Mouse (Mus musculus): ENCODE measurements around the gene Celsr2.

DNA sequence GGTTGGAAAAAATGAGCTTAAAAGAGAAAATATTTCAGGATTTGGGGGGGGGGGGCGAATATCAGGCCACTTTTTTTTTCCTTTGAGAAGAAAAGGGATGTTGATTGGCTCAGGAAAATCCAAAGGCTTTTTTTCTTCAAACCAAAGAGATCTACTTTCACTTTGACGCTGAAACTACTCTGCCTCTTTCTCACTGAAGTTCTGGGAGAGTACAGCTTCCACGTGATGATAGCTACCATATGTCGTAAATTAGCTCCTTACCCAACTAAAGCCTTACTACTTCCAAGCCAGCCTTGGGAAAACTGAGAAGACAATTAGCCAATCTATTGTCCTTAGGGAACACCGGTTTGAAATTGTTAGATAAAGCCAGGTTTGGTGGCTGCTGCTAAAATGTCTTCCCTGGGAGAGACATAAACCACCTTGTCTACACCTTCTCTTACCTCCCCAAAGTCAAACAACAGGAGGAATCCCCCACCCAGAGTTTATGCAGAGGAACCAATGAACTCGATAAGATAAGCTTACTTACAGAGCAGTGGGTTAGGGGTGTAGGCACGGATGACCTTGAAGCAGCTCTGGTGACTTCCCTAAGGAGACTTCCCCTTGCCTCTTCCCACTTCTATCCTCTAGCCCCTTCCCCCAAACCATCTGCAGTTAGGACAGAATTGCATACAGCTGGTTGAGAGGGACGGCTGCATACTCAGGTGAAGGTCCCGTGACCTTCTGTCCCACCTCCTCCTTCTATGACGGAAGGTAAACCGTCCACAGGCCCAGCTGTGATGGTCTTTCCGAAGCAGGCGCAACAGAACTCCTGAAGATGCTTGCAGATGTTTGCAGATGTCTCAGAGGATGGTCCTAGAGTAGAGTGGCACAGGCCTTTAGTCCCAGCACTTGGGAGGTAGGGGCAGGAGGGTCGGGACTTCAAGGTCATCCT, 33.1 kb downstream of the Celsr2 start:
- TF ChIP-seq CTCF (IDR thresholded peaks at IDR 0.05; ENCODE audit: low read depth): no peak
- no peak for TF ChIP-seq EP300 (IDR thresholded peaks at IDR 0.05; ENCODE audit: low read depth)

Measured in liver, postnatal 0 days (tissue).